Mouse (Mus musculus): ENCODE results near the gene Psg19.

GRCm38 (mm10) chr7:18829545-18829944 is 31.2 kb upstream of the Psg19 start:
- TF ChIP-seq POLR2A (IDR thresholded peaks at IDR 0.05; ENCODE audit: extremely low read depth, insufficient read depth, low read length) (no peak), CTCF (IDR thresholded peaks at IDR 0.05; ENCODE audit: low read depth, low read length) (no peak)
